Mouse (Mus musculus): ENCODE results near the gene Acly.

Acly gene

DNA sequence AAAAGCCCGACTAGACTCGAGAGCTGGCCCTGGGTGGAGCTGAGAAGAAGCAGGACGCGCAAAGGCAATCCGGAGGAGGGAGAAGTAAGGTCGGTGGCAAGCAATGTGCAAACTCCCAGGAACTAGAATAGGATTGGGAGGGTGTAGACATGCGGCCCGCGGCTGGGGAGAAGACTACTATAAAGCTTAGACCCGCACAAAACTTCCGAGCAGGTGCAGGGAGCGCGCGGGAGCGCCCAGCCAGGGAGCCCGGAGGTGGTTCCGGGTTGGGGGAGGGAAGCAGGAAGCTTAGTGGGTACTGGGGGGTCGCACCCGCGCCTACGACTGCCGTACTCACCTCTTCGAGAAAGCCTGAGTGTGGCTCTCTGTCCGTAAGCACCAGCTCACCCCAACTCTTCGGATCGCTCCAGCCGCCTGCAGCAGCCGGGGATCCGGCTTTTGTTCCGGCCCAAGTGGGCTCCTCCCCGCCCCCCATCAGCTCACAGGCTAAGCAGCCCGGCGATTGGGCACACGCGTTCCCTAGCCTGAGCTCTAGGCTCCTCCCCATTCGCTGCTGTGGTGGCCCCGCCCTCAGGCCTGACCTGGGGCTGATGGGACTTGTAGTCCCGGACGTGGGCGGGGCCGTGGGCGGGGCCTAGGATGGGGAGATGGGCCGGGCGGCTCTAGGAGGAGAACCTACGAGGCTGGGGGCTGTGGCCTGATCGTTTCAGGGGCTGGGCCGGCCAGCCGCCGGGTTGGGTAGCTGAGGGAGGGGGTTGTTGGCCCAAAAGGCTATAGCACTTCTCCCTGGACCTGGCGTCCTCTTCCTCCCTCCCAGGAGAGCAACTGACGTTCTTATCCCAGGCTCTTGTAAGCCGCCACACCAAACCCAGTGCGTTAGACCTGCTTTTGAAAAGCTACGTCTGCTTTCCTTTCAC, at the start of gene Acly:
Acly (minus strand) TSS at position 543 of the 917 bp plus-strand sequence.
- DNase-seq (ENCODE audit: low spot score), result peak; percentile 99

- no peak for DNase-seq (ENCODE audit: low spot score)
Measured at GRCm38 (mm10) chr11:100576256-100576655, 48.5 kb upstream of the Acly start.

DNA sequence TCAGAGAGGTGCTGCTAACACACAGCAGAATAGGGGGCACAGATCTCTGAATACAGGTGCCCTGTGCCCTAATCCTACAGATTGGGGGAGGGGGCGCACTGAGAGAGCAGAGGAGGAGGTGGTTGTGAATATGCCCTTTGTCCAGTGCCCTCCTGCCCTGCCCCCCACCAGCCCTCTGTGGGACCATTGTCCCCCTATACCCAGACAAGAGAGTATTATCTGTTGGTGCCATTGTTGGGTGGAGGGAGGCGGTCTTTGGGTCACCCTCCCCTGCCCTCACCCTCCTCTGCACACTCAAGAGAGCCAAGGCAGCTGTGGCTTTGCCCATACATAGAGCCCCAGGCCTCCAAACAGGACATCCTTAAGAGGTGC, 47.7 kb upstream of the Acly start:
- DNase-seq (ENCODE audit: low spot score), result peak; percentile 29

GRCm38 (mm10) chr11:100574708-100575483, 47.1 kb upstream of the Acly start, which contains the start of gene Cnp:
Gene Cnp (plus strand): TSS chr11:100574904.
- DNase-seq (ENCODE audit: low spot score), result peak; percentile 64

DNA sequence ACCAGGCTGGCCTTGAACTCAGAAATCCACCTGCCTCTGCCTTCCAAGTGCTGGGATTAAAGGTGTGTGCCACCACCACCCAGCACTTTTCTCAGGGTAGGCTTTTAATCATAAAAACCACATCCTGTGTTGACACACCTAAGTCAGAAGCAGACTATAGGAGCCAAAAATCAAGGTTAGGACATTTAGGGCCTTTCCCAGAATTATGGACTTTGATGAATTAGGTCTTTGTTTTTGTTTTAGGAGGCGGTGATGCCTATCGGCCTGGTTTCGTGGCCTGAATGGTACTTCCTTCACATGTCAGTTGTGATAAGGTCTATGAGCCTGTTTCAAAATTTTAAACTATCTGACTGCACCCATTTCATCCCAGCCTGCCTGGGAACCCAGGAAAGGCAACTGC, 46.4 kb upstream of the Acly start:
- no peak for DNase-seq (ENCODE audit: low spot score)

DNA sequence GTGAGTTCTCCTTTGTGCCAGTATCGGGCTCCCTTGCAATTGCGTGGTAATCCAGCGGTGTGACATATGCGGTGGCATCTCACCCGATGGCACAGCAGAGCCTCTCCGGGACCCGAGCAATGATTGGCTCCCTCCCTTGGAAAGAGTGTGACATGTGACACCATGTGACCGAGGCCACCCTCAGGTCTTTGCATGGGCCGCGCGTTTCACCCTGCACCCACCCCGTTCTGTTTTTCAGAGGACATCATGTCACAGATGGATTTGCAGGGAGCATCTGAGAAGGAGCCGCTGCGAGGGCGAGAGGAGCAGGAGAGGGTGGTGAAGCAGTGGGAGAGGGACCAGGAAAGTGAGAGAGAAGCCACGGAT, 43.4 kb upstream of the Acly start:
- DNase-seq (ENCODE audit: low spot score), result no peak

DNA sequence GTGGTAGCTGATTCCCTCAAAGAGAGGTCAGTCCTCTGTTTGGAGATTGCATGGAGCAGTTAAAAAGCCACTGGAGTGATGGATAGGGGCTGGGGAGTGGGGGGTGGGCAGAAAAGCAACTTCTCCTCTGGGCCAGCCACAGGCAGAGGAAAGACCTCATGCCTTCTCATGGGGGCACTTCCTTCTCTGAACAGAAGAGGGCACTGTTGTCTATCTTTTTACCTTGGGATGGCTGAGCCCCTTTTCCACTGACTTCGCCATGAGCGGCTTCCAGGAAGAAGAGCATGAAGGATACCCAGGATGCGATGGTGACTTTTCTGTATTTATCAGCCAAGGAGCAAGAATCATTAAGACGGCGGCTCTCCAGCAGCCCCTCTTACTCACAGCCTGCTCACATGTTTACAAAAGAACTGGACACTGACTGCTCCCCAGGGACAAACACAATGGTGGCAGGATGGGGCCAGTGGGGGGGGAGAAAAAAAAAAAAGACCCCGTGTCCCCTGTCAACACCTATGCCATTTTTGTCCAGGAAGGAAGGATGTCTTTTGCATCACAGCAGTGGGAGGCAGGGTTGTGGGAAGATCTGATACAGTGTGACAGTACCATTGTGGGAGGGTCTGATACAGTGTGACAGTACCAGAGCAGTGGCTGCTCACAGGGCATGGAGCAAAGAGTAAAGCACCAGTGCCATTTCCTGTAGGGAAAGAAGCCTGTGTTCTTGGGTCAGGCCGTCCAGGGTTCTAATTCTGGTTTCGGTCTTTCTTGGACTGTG, 42.8 kb upstream of the Acly start:
- peak; percentile 87 for DNase-seq (ENCODE audit: low spot score)

DNA sequence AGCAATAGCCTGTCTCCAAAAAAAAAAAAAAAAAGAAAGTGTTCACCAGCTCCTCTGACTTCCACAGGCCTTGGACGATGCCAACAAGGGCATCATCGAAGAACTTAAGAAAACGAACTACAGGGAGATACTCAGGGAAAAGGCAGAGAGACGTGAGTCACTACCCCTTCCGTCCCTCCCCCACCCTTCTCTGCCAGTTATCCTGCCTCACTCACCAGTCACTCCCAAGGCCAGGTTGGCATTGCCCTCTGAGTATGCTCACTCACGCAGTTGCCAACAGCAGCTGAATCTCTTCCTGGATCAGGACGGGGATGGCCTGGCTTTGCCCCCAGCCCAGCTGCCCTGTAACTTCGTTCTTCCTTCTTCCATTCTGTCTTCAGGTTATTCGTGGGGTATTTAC, 42.0 kb upstream of the Acly start:
- no peak for DNase-seq (ENCODE audit: low spot score)

- DNase-seq (ENCODE audit: low spot score), result no peak
Measured at GRCm38 (mm10) chr11:100568692-100569091, 40.9 kb upstream of the Acly start.

DNA sequence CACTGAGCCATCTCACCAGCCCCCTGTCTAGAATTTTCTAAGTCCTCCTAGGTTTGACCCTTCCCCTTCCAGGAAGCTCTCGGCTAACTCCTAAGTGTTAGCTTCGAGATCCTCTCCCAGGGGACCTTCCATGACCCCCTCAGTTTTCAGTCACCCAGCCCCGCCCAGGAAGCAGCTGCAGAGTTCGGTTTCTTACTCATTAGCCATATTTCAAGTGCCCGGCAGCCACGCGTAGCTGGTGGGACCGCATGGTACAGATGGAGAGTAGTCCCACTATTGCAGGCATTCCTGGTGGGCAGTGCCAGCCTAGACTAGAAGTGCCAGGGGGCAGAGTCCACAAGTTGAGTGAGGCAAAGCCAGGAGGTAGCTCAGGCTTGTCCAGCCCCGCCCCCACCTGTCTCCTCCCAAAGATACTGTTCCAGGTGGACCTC, 40.0 kb upstream of the Acly start:
- no peak for DNase-seq (ENCODE audit: low spot score)

DNA sequence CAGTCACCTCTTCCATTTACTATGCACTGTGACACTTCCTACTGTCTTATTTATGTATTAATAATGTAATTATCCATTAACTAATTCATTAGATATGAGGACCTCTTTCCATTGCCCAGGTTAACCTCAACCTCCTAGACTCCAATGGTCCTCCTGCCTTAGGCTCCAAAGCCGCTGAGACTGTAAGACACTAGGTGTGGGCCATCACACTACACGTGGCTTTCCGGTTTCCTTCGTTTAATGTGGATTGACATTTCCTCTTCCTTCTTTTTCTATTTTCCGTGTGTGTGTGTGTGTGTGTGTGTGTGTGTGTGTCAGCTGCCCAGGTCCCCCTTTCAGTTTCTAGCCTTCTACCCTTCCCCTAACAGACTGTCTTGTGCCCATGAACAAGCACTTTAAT, 39.4 kb upstream of the Acly start:
- DNase-seq (ENCODE audit: low spot score), result no peak

DNA sequence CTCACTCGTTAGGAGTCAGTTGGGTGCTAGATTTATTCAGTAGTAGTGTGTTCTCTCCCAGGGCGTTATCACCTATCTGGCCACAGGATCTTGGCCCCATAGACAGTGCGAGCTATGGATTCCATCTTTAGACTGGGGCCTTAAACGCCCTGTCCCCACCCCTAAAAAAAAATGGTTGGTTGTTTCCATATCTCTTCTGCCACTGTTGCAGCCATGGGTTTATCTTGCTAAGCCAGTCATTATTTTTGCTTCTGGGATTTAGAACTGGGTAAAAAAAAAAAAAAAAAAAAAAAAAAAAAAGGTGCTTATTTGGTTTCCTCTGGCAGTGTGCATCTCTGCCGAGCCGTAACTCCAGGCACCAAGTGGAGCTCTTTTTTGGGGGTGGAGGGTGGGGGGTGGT, 36.9 kb upstream of the Acly start:
- DNase-seq (ENCODE audit: low spot score), result no peak

GRCm38 (mm10) chr11:100564297-100564696, 36.5 kb upstream of the Acly start:
- DNase-seq (ENCODE audit: low spot score), result no peak

- peak; percentile 27 for DNase-seq (ENCODE audit: low spot score)
Measured at GRCm38 (mm10) chr11:100561748-100562147, 33.9 kb upstream of the Acly start.

DNA sequence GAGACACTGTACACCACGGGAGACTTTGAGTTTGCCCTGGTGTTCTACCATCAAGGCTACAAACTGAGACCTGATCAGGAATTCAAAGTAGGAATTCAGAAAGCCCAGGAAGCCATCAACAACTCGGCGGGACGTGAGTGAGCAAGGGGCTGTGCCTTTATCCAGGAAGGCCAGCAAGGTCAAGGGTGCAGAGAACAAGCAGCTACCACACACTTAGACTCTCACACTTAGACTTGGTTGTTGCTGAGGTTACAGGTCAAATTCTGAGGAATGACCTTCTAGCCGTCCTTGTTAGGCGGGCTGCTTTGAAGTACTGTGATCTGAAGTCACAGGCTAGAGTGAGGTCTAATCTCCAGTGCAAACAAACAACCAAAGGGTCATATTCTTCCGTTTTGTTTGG, 31.7 kb upstream of the Acly start:
- DNase-seq (ENCODE audit: low spot score), result no peak

GRCm38 (mm10) chr11:100557563-100557962, 29.8 kb upstream of the Acly start:
- DNase-seq (ENCODE audit: low spot score), result no peak

GRCm38 (mm10) chr11:100555583-100555982, 27.8 kb upstream of the Acly start:
- peak; percentile 89 for DNase-seq (ENCODE audit: low spot score)

GRCm38 (mm10) chr11:100552842-100553241, 25.0 kb upstream of the Acly start:
- no peak for DNase-seq (ENCODE audit: low spot score)

- no peak for DNase-seq (ENCODE audit: low spot score)
Measured at GRCm38 (mm10) chr11:100550101-100550500, 22.3 kb upstream of the Acly start.

- no peak for DNase-seq (ENCODE audit: low spot score)
Measured at GRCm38 (mm10) chr11:100549466-100549865, 21.7 kb upstream of the Acly start.

DNA sequence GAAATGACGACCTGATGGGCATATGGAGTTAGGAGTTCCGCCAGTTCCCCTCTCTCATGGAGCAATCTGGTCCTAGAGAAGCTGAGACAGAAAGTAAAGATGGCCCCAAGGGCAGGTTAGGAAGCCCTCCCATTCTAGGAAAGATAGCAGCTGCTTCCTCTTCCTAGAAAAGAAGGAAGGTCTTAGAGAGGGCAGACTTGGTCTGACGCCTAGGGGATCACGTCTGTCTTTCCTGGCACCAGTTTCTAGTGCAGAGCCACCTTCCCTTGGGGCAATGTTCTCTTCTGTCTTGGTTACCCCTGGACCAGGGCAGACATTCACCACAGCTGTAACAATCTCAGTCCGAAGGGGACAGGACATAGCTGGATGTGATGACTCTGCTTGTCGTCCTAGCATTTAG, 20.3 kb upstream of the Acly start:
- DNase-seq (ENCODE audit: low spot score), result no peak

GRCm38 (mm10) chr11:100546955-100547354, 19.2 kb upstream of the Acly start:
- no peak for DNase-seq (ENCODE audit: low spot score)

GRCm38 (mm10) chr11:100545746-100546085, 17.9 kb upstream of the Acly start:
- DNase-seq (ENCODE audit: low spot score), result no peak
